Mouse (Mus musculus) cerebellum, adult 9-10 months (tissue): ENCODE measurements around the gene Kcnj16.

ENCODE experiments used
- DNase-seq: peaks from one replicate; pipeline ENCODE4 v3.0.0; 2022

The Kcnj16 gene

GRCm38 (mm10) chr11:110967762-110968135 lies at the start of gene Kcnj16:
Kcnj16 (plus strand) TSS chr11:110968033.
- no peak for DNase-seq

GRCm38 (mm10) chr11:110918808-110919465 lies 48.9 kb upstream of the Kcnj16 start:
- DNase-seq: no peak

GRCm38 (mm10) chr11:110935699-110936098 lies 32.1 kb upstream of the Kcnj16 start:
- DNase-seq: no peak

- no peak for DNase-seq
These were observed 25.6 kb upstream of the Kcnj16 start for GRCm38 (mm10) chr11:110942280-110942679.

GRCm38 (mm10) chr11:110942695-110943135 lies 25.1 kb upstream of the Kcnj16 start:
- no peak for DNase-seq

GRCm38 (mm10) chr11:110956665-110957064 lies 11.2 kb upstream of the Kcnj16 start:
- DNase-seq: no peak

GRCm38 (mm10) chr11:110961592-110962021 lies 6.2 kb upstream of the Kcnj16 start:
- no peak for DNase-seq

- DNase-seq: no peak
These were observed 643 bp upstream of the Kcnj16 start for GRCm38 (mm10) chr11:110967019-110967761.

GRCm38 (mm10) chr11:110968901-110969300 lies 1.1 kb downstream of the Kcnj16 start:
- no peak for DNase-seq

GRCm38 (mm10) chr11:110985508-110985907 lies 17.7 kb downstream of the Kcnj16 start:
- no peak for DNase-seq

GRCm38 (mm10) chr11:110985949-110986348 lies 18.1 kb downstream of the Kcnj16 start:
- DNase-seq: no peak

GRCm38 (mm10) chr11:110993616-110994015 lies 25.8 kb downstream of the Kcnj16 start:
- DNase-seq: no peak

- peak; percentile 8 for DNase-seq
These were observed 29.4 kb downstream of the Kcnj16 start for GRCm38 (mm10) chr11:110997211-110997610.

GRCm38 (mm10) chr11:111005103-111005502 lies 37.3 kb downstream of the Kcnj16 start:
- no peak for DNase-seq

- no peak for DNase-seq
These were observed 41.6 kb downstream of the Kcnj16 start for GRCm38 (mm10) chr11:111009471-111009870.

GRCm38 (mm10) chr11:111016206-111016605 lies 48.4 kb downstream of the Kcnj16 start:
- DNase-seq: no peak

GRCm38 (mm10) chr11:111020211-111020610 lies 52.4 kb downstream of the Kcnj16 start:
- no peak for DNase-seq

- DNase-seq: peak; percentile 1
These were observed 54.9 kb downstream of the Kcnj16 start for GRCm38 (mm10) chr11:111022681-111023281.

- DNase-seq: no peak
These were observed 74.3 kb downstream of the Kcnj16 start for GRCm38 (mm10) chr11:111042175-111042574.

- no peak for DNase-seq
These were observed 75.5 kb downstream of the Kcnj16 start for GRCm38 (mm10) chr11:111043298-111043697.

- DNase-seq: no peak
These were observed 86.4 kb downstream of the Kcnj16 start for GRCm38 (mm10) chr11:111054252-111054651.

GRCm38 (mm10) chr11:111054854-111055822 lies 87.3 kb downstream of the Kcnj16 start:
- DNase-seq: no peak

- DNase-seq: no peak
These were observed 88.2 kb downstream of the Kcnj16 start for GRCm38 (mm10) chr11:111056030-111056429.
